Mouse (Mus musculus): Measurements from ENCODE around the gene Fgfr1op2. TPM values are rescaled to one million over a fixed set of nuclear protein-coding genes. Genes with fewer than 3 reads are reported as not detected.

The Fgfr1op2 gene
- total and polyA plus RNA-seq, 3 experiments = 70.6 to 189 (median 130) TPM

GRCm38 (mm10) chr6:146537111-146537510, 39.9 kb upstream of the Fgfr1op2 start:
- Histone ChIP-seq H3K4me1 (ENCODE audit: insufficient read depth, low read depth, low read length) (no peaks in the 10 kb centered on the region), H3K36me3 (replicated peaks) (no peaks in the 10 kb centered on the region), H3K9me3 (replicated peaks) (no peaks in the 10 kb centered on the region), H3K4me3 (ENCODE audit: low read depth, low read length) (no peak overlapping the region), H3K27me3 (ENCODE audit: insufficient read depth, low read length) (peaks cover 11% of the 10 kb centered on the region)
- DNase-seq (ENCODE audit: low spot score) = no peak
- TF ChIP-seq GATA1 (IDR thresholded peaks at IDR 0.05; ENCODE audit: borderline replicate concordance, low read length) (no peak), CTCF (IDR thresholded peaks at IDR 0.05; ENCODE audit: low read depth, low read length) (no peak)
- no peak for ATAC-seq (ENCODE audit: extremely low read depth, insufficient number of reproducible peaks, low FRiP score, poor library complexity, severe bottlenecking)

GRCm38 (mm10) chr6:146538071-146538470, 38.9 kb upstream of the Fgfr1op2 start:
- ATAC-seq (ENCODE audit: extremely low read depth, insufficient number of reproducible peaks, low FRiP score, poor library complexity, severe bottlenecking) (no peak), DNase-seq (ENCODE audit: low spot score) (no peak)
- Histone ChIP-seq H3K4me3 (ENCODE audit: low read depth, low read length) (no peak overlapping the region), H3K36me3 (replicated peaks) (no peaks in the 10 kb centered on the region), H3K27me3 (ENCODE audit: insufficient read depth, low read length) (peaks cover 19% of the 10 kb centered on the region), H3K4me1 (ENCODE audit: insufficient read depth, low read depth, low read length) (no peaks in the 10 kb centered on the region), H3K9me3 (replicated peaks) (no peaks in the 10 kb centered on the region)
- TF ChIP-seq TAL1 (conservative IDR thresholded peaks at IDR 0.05; ENCODE audit: low read depth, low read length) = no peak
- no peak for TF ChIP-seq POLR2AphosphoS5 (IDR thresholded peaks at IDR 0.05; ENCODE audit: insufficient replicate concordance, low read depth, low read length)
- no peak for TF ChIP-seq GATA1 (IDR thresholded peaks at IDR 0.05; ENCODE audit: borderline replicate concordance, low read length)
- no peak for TF ChIP-seq CTCF (IDR thresholded peaks at IDR 0.05; ENCODE audit: low read depth, low read length)
- no peak for TF ChIP-seq GATA2 (IDR thresholded peaks at IDR 0.05; ENCODE audit: borderline replicate concordance, low read depth, low read length)

- TF ChIP-seq GATA1 (IDR thresholded peaks at IDR 0.05; ENCODE audit: borderline replicate concordance, low read length) = no peak
- no peak for TF ChIP-seq CTCF (IDR thresholded peaks at IDR 0.05; ENCODE audit: low read depth, low read length)
- no peak for TF ChIP-seq POLR2AphosphoS5 (IDR thresholded peaks at IDR 0.05; ENCODE audit: insufficient replicate concordance, low read depth, low read length)
- TF ChIP-seq TAL1 (conservative IDR thresholded peaks at IDR 0.05; ENCODE audit: low read depth, low read length) = no peak
- Histone ChIP-seq H3K27me3 (ENCODE audit: insufficient read depth, low read length) (peaks cover 19% of the 10 kb centered on the region), H3K36me3 (replicated peaks) (no peaks in the 10 kb centered on the region), H3K4me1 (ENCODE audit: insufficient read depth, low read depth, low read length) (no peaks in the 10 kb centered on the region), H3K9me3 (replicated peaks) (no peaks in the 10 kb centered on the region), H3K4me3 (ENCODE audit: low read depth, low read length) (no peak overlapping the region)
- DNase-seq (ENCODE audit: low spot score) (no peak), ATAC-seq (ENCODE audit: extremely low read depth, insufficient number of reproducible peaks, low FRiP score, poor library complexity, severe bottlenecking) (no peak)
Measured at GRCm38 (mm10) chr6:146538661-146539060, 38.3 kb upstream of the Fgfr1op2 start.

GRCm38 (mm10) chr6:146540386-146540785, 36.6 kb upstream of the Fgfr1op2 start:
- ATAC-seq (ENCODE audit: extremely low read depth, insufficient number of reproducible peaks, low FRiP score, poor library complexity, severe bottlenecking) = no peak
- Histone ChIP-seq H3K4me3 (ENCODE audit: low read depth, low read length) (no peak overlapping the region), H3K4me1 (ENCODE audit: insufficient read depth, low read depth, low read length) (no peaks in the 10 kb centered on the region), H3K36me3 (replicated peaks) (no peaks in the 10 kb centered on the region), H3K9me3 (replicated peaks) (no peaks in the 10 kb centered on the region), H3K27me3 (ENCODE audit: insufficient read depth, low read length) (peaks cover 19% of the 10 kb centered on the region)
- no peak for TF ChIP-seq GATA1 (IDR thresholded peaks at IDR 0.05; ENCODE audit: borderline replicate concordance, low read length)
- TF ChIP-seq TAL1 (conservative IDR thresholded peaks at IDR 0.05; ENCODE audit: low read depth, low read length) = no peak
- no peak for TF ChIP-seq CTCF (IDR thresholded peaks at IDR 0.05; ENCODE audit: low read depth, low read length)
- no peak for TF ChIP-seq POLR2AphosphoS5 (IDR thresholded peaks at IDR 0.05; ENCODE audit: insufficient replicate concordance, low read depth, low read length)
- no peak for DNase-seq (ENCODE audit: low spot score)

- Histone ChIP-seq H3K36me3 (replicated peaks) (peaks cover 14% of the 10 kb centered on the region), H3K4me3 (ENCODE audit: low read depth, low read length) (no peak overlapping the region), H3K27me3 (ENCODE audit: insufficient read depth, low read length) (peaks cover 14% of the 10 kb centered on the region), H3K4me1 (ENCODE audit: insufficient read depth, low read depth, low read length) (no peaks in the 10 kb centered on the region), H3K9me3 (replicated peaks) (no peaks in the 10 kb centered on the region)
- peak; percentile 49; the same call in 1 of the 2 replicates for ATAC-seq (ENCODE audit: extremely low read depth, insufficient number of reproducible peaks, low FRiP score, poor library complexity, severe bottlenecking)
- no peak for DNase-seq (ENCODE audit: low spot score)
- TF ChIP-seq GATA1 (IDR thresholded peaks at IDR 0.05; ENCODE audit: borderline replicate concordance, low read length) (no peak), CTCF (IDR thresholded peaks at IDR 0.05; ENCODE audit: low read depth, low read length) (no peak), POLR2AphosphoS5 (IDR thresholded peaks at IDR 0.05; ENCODE audit: insufficient replicate concordance, low read depth, low read length) (no peak), TAL1 (conservative IDR thresholded peaks at IDR 0.05; ENCODE audit: low read depth, low read length) (no peak), GATA2 (IDR thresholded peaks at IDR 0.05; ENCODE audit: borderline replicate concordance, low read depth, low read length) (no peak)
Measured at GRCm38 (mm10) chr6:146544622-146545021, 32.4 kb upstream of the Fgfr1op2 start.

- TF ChIP-seq TAL1 (conservative IDR thresholded peaks at IDR 0.05; ENCODE audit: low read depth, low read length) = no peak
- TF ChIP-seq GATA1 (IDR thresholded peaks at IDR 0.05; ENCODE audit: borderline replicate concordance, low read length) = no peak
- no peak for TF ChIP-seq POLR2AphosphoS5 (IDR thresholded peaks at IDR 0.05; ENCODE audit: insufficient replicate concordance, low read depth, low read length)
- TF ChIP-seq CTCF (IDR thresholded peaks at IDR 0.05; ENCODE audit: low read depth, low read length) = no peak
- TF ChIP-seq GATA2 (IDR thresholded peaks at IDR 0.05; ENCODE audit: borderline replicate concordance, low read depth, low read length) = no peak
- ATAC-seq (ENCODE audit: extremely low read depth, insufficient number of reproducible peaks, low FRiP score, poor library complexity, severe bottlenecking) = no peak
Measured at GRCm38 (mm10) chr6:146545289-146545865, 31.6 kb upstream of the Fgfr1op2 start.

More at GRCm38 (mm10) chr6:146545289-146545865, 31.6 kb upstream of the Fgfr1op2 start:
- Histone ChIP-seq H3K27me3 (ENCODE audit: insufficient read depth, low read length) (peaks cover 14% of the 10 kb centered on the region), H3K9me3 (replicated peaks) (no peaks in the 10 kb centered on the region), H3K4me3 (ENCODE audit: low read depth, low read length) (no peak overlapping the region), H3K36me3 (replicated peaks) (peaks cover 19% of the 10 kb centered on the region), H3K4me1 (ENCODE audit: insufficient read depth, low read depth, low read length) (no peaks in the 10 kb centered on the region)
- no peak for DNase-seq (ENCODE audit: low spot score)

All from G1E (cell line).